Mouse (Mus musculus) midbrain, embryonic 14.5 days (tissue): ENCODE data around the gene Grin2b. TPM values are rescaled to one million over a fixed set of nuclear protein-coding genes. Genes with fewer than 3 reads are reported as not detected.

Experiments
- ATAC-seq: fragments of 200-750 bp; cut with Nextera tagmentation; 2 replicates; pipeline ENCODE4 v1.8.0; 2017; ENCODE audit warnings: moderate number of reproducible peaks, moderate library complexity; ENCODE audit not compliant: low FRiP score, low TSS enrichment
- DNase-seq: peaks from one replicate; pipeline ENCODE4 v3.0.0-alpha.2; 2015
- H3K27ac ChIP-seq: fragments of 300-500 bp; sonication (generic); replicated peaks from 2 replicates; pipeline ENCODE4 v1.5.1; 2014; ENCODE audit warnings: mild to moderate bottlenecking, low read depth, low read length, moderate library complexity
- H3K27me3 ChIP-seq: fragments of 300-500 bp; sonication (generic); 2 replicates; pipeline ENCODE4 v1.6.1; 2014; ENCODE audit warnings: low read length, control low read depth, mixed read lengths; ENCODE audit not compliant: control insufficient read depth, insufficient read depth
- H3K36me3 ChIP-seq: fragments of 300-500 bp; sonication (generic); 2 replicates; pipeline ENCODE4 v1.6.1; 2014; ENCODE audit warnings: low read length, control low read depth; ENCODE audit not compliant: control insufficient read depth, insufficient read depth
- H3K4me1 ChIP-seq: fragments of 300-500 bp; sonication (generic); 2 replicates; pipeline ENCODE4 v1.6.1; 2014; ENCODE audit warnings: mild to moderate bottlenecking, antibody characterized with exemption, low read length, control low read depth; ENCODE audit not compliant: control insufficient read depth, insufficient read depth
- H3K4me2 ChIP-seq: fragments of 300-500 bp; sonication (generic); 2 replicates; pipeline ENCODE4 v1.6.1; 2014; ENCODE audit warnings: mild to moderate bottlenecking, low read length, moderate library complexity
- H3K4me3 ChIP-seq: fragments of 300-500 bp; sonication (generic); replicated peaks from 2 replicates; pipeline ENCODE4 v1.5.1; 2014; ENCODE audit warnings: low read depth, low read length
- H3K9ac ChIP-seq: fragments of 300-500 bp; sonication (generic); replicated peaks from 2 replicates; pipeline ENCODE4 v1.6.1; 2014; ENCODE audit warnings: mild to moderate bottlenecking, low read length, moderate library complexity
- H3K9me3 ChIP-seq: fragments of 300-500 bp; sonication (generic); 2 replicates; pipeline ENCODE4 v1.6.1; 2016; ENCODE audit warnings: low read length, control low read depth, mixed read lengths; ENCODE audit not compliant: control insufficient read depth
- WGBS: fragments of 180-500 bp; shearing (Covaris S2); extraction: QIAGEN DNeasy Blood & Tissue Kit; methylation state at CpG from one replicate; pipeline ENCODE4 v1.1.7; 2014; 5-methylcytosine and 5-hydroxymethylcytosine counted together
- polyA plus RNA-seq: library from polyadenylated mRNA; unstranded; fragments of >200 nt; fragmentation: Nextera tagmentation; extraction: Ambion mirVana; gene quantifications from 2 replicates; pipeline ENCODE4 v1.2.1, GENCODE M21; 2014

The Grin2b gene
- polyA plus RNA-seq, 1 experiment from 2014 or later = 41.1 TPM

- Histone ChIP-seq H3K4me3 (no peak overlapping the region), H3K36me3 (no peaks in the 10 kb centered on the region), H3K27ac (no peak overlapping the region), H3K4me2 (no peak overlapping the region), H3K4me1 (peaks cover 1% of the 10 kb centered on the region; the same call in 1 of the 2 replicates), H3K9me3 (no peaks in the 10 kb centered on the region), H3K9ac (no peak overlapping the region), H3K27me3 (no peaks in the 10 kb centered on the region)
- 81% methylated on average over 3 of the region's 3 CpGs for WGBS
- ATAC-seq (no peak), DNase-seq (no peak)
These were observed 202.5 kb downstream of the Grin2b start for GRCm38 (mm10) chr6:135970716-135971318.

- WGBS = 22% methylated on average over 9 of the region's 9 CpGs
- Histone ChIP-seq H3K36me3 (no peaks in the 10 kb centered on the region), H3K4me1 (no peaks in the 10 kb centered on the region), H3K4me2 (no peak overlapping the region), H3K9ac (no peak overlapping the region), H3K4me3 (no peak overlapping the region), H3K9me3 (no peaks in the 10 kb centered on the region), H3K27ac (no peak overlapping the region), H3K27me3 (no peaks in the 10 kb centered on the region)
- DNase-seq = peak; percentile 42
- no peak for ATAC-seq
These were observed 211.5 kb downstream of the Grin2b start for GRCm38 (mm10) chr6:135961766-135962165.

GRCm38 (mm10) chr6:135959629-135960028 lies 213.7 kb downstream of the Grin2b start:
- H3K4me3 ChIP-seq = no peak overlapping the region
- no peak for DNase-seq
- no peak overlapping the region for H3K4me2 ChIP-seq
- H3K27me3 ChIP-seq = no peaks in the 10 kb centered on the region
- ATAC-seq = no peak
- H3K9me3 ChIP-seq = no peaks in the 10 kb centered on the region
- no peaks in the 10 kb centered on the region for H3K4me1 ChIP-seq
- no peaks in the 10 kb centered on the region for H3K36me3 ChIP-seq
- no peak overlapping the region for H3K9ac ChIP-seq
- 95% methylated on average over 10 of the region's 10 CpGs for WGBS
- no peak overlapping the region for H3K27ac ChIP-seq

GRCm38 (mm10) chr6:135951666-135952065 lies 221.6 kb downstream of the Grin2b start:
- Histone ChIP-seq H3K4me3 (no peak overlapping the region), H3K27ac (no peak overlapping the region), H3K4me2 (no peak overlapping the region), H3K9me3 (no peaks in the 10 kb centered on the region), H3K9ac (no peak overlapping the region), H3K36me3 (no peaks in the 10 kb centered on the region), H3K4me1 (0 out of 2 replicates have a peak, but pooled peaks cover 5% of the 10 kb centered on the region), H3K27me3 (no peaks in the 10 kb centered on the region)
- no peak for DNase-seq
- WGBS = 84% methylated on average over 5 of the region's 5 CpGs
- no peak for ATAC-seq

GRCm38 (mm10) chr6:135945511-135945910 lies 227.8 kb downstream of the Grin2b start:
- Histone ChIP-seq H3K9ac (no peak overlapping the region), H3K9me3 (no peaks in the 10 kb centered on the region), H3K4me2 (no peak overlapping the region), H3K27me3 (no peaks in the 10 kb centered on the region), H3K27ac (no peak overlapping the region), H3K4me3 (no peak overlapping the region), H3K36me3 (no peaks in the 10 kb centered on the region), H3K4me1 (no peaks in the 10 kb centered on the region)
- ATAC-seq (no peak), DNase-seq (no peak)
- WGBS = 83% methylated on average over 5 of the region's 5 CpGs

- H3K4me3 ChIP-seq = no peak overlapping the region
- WGBS = 82% methylated on average over 5 of the region's 5 CpGs
- H3K4me1 ChIP-seq = no peaks in the 10 kb centered on the region
- H3K9me3 ChIP-seq = no peaks in the 10 kb centered on the region
- H3K4me2 ChIP-seq = no peak overlapping the region
- H3K9ac ChIP-seq = no peak overlapping the region
- no peak for ATAC-seq
- DNase-seq = no peak
- H3K36me3 ChIP-seq = no peaks in the 10 kb centered on the region
- no peaks in the 10 kb centered on the region for H3K27me3 ChIP-seq
- no peak overlapping the region for H3K27ac ChIP-seq
These were observed 229.0 kb downstream of the Grin2b start for GRCm38 (mm10) chr6:135944358-135944757.

- Histone ChIP-seq H3K36me3 (no peaks in the 10 kb centered on the region), H3K27me3 (no peaks in the 10 kb centered on the region), H3K9me3 (no peaks in the 10 kb centered on the region), H3K4me1 (no peaks in the 10 kb centered on the region), H3K27ac (no peak overlapping the region), H3K4me3 (no peak overlapping the region), H3K9ac (no peak overlapping the region), H3K4me2 (no peak overlapping the region)
- DNase-seq (no peak), ATAC-seq (no peak)
- 69% methylated on average over 6 of the region's 6 CpGs for WGBS
These were observed 230.1 kb downstream of the Grin2b start for GRCm38 (mm10) chr6:135943121-135943617.

- Histone ChIP-seq H3K27me3 (no peaks in the 10 kb centered on the region), H3K36me3 (no peaks in the 10 kb centered on the region), H3K9me3 (no peaks in the 10 kb centered on the region), H3K4me1 (no peaks in the 10 kb centered on the region), H3K4me3 (no peak overlapping the region), H3K27ac (no peak overlapping the region), H3K4me2 (no peak overlapping the region), H3K9ac (no peak overlapping the region)
- no peak for DNase-seq
- WGBS = 87% methylated on average over 3 of the region's 3 CpGs
- ATAC-seq = no peak
These were observed 240.4 kb downstream of the Grin2b start for GRCm38 (mm10) chr6:135932924-135933323.

GRCm38 (mm10) chr6:135932400-135932920 lies 240.9 kb downstream of the Grin2b start:
- 82% methylated on average over 6 of the region's 6 CpGs for WGBS
- no peak for ATAC-seq
- Histone ChIP-seq H3K4me1 (no peaks in the 10 kb centered on the region), H3K9ac (no peak overlapping the region), H3K27ac (no peak overlapping the region), H3K27me3 (no peaks in the 10 kb centered on the region), H3K9me3 (no peaks in the 10 kb centered on the region), H3K36me3 (no peaks in the 10 kb centered on the region), H3K4me2 (no peak overlapping the region), H3K4me3 (no peak overlapping the region)
- DNase-seq = no peak
